Mouse (Mus musculus): ENCODE data around the gene Mapkapk3.

Mapkapk3 gene

DNA sequence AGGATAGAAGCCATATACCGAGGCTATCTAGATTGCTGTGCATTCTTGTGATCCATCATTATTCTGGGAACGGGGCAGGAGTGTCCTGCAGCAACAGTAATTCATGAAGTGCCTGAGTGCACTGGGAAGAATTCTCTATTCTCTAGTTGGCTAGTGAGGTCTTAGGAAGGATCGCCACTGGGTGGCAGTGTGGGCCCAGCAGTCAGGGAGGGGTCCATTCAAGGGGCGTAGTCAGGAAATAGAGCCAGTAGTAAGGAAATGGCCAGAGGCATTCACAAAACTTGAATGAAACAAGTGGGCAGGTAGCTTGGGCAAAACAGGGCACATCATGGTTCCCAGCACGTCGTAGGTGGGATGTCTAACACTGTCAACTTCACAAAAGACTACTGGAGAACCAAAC is 4.6 kb upstream of the Mapkapk3 start:
- DNase-seq (ENCODE audit: low spot score in 2 of 2), result peak; percentile 80 to 81

DNA sequence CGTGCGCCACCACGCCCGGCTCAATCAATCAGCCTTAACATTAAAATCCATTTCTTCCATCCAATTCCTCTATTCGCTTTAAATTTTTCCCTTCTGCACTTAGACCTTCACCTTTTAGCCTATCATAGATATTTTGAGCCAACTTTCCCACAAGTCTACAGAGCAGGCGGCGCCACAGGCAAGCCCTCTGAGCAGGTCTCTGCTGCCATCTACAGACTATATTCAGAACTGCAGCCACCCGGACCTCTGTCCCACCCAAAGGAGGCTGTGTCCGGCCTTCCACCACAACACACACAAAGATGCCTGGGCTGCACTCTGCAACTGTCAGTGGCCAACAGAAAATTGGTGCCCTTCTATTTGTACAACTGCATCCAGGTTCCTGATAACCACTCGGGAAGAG is 1.2 kb upstream of the Mapkapk3 start:
- peak; percentile 83 to 84 for DNase-seq (ENCODE audit: low spot score in 2 of 2)

DNA sequence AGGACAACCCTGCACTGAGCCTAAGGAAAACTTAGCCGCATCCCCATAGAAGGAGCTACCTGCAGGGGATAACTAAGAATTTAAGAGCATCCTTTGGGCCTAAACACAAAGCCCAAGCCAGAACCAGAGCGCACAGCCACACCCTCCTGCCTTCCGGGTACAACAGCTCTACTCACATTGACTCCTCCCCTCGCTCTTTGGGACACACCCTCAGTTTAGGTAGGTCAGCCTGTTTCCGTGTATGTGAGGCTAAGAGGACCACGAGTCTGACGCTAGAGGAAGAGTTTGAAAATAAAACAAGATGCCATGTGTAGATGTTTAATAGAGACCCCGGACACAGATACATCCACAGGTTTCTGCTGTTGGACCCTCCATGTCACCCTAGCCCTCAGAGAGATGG is 966 bp downstream of the Mapkapk3 start:
- peak; percentile 76 to 78 for DNase-seq (ENCODE audit: low spot score in 2 of 2)

DNA sequence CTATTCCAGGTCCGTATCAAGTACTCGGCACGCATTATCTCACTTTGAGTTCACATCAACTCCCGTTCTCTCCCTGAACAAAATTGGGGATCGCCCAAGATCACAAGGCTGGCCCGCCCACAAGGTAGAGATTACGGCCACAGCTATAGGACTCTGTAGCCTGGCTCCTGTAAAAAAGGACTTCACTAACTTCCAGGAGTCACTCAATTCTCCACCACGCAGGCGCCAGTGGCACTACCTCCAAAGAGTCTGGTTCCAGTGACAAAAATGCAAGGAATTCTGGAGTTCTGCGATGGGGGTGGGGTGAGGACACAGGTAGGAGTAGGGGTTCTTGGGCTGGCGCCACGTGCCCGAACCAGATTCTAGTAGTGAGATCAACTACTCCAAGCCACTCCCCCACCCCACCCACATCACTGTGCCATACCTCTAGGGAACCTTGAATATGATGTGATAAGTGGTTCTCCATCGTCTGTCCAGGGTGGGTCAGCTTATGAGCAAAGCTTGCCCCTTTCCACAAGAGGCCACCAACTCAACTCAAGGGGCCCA is 1.5 kb downstream of the Mapkapk3 start:
- no peak for DNase-seq (ENCODE audit: low spot score in 2 of 2)

DNA sequence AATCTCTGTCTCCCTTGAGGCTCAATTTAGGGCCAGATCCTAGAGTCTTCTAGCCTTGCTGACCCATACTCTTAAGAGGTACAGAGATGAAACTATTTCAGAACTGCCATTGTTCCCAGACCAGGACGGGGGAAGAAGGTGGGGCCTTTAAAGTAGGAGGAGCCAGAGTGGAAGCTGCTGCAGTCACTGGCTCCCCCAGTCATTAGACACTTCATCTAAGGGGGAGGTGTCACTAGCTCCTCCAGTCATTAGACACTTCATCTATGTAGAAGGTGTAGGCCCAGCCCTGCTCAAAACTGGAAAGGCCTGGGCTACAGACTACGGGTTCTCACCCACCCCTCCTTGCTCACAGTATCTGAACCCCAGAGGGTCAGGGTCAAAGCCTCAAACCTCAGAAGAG is 2.4 kb downstream of the Mapkapk3 start:
- no peak for DNase-seq (ENCODE audit: low spot score in 2 of 2)

DNA sequence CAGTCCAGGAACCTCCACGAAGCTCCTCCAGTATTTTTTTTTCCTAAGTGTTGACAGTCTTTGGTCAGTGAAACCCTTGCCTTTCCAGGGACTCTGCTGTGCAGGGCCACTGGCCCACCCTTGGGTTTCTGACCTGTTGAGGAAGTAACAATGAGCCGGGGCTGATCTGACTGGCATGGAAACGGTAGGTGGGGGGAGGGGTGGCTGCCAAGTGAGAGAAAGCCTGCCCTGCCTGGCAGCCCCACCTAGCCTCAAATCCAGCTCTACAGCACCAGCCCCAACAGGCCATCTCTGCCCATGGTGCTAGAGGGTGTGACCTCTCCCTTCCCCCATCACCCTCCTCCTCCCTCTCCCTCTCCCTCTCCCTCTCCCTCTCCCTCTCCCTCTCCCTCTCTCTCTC is 4.7 kb downstream of the Mapkapk3 start:
- DNase-seq (ENCODE audit: low spot score in 2 of 2), result peak in 1 of 2 experiments; percentile 36

- DNase-seq (ENCODE audit: low spot score in 2 of 2), result no peak
These were observed 6.7 kb downstream of the Mapkapk3 start for GRCm38 (mm10) chr9:107282951-107283350.

GRCm38 (mm10) chr9:107281241-107281987 is 8.3 kb downstream of the Mapkapk3 start:
- no peak for DNase-seq (ENCODE audit: low spot score in 2 of 2)

DNA sequence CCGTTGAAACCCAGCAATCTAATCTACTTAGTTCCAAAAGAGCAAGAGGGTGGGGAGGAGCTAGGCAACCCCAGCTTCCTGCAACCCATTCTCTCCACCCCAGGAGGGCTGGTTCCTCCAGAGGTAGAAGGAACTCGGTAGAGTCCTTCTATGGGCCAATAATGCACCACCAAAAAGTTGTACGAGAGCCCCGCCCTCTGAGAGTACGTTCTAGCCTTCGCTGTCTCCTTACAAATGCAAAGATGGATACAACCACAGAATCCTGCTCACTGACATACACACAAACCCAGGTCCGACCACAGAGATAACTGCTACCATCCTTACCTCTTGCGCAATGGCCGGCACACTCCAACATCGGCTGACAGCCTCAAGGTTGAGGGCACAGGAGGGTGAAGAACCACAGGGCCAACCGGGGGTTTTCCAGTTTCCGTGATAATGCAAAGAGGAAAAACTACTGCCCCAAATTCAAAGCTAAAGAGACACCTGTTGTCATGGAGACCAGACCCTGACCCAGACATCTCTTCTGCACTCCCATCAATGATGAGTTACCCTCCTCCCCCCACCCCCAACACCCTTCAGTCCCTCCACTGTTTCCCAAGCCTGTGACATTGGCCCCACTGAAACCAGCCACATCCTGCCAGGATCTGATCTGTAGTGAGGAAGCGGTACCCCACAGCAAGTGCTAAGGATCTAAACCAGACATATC is 9.2 kb downstream of the Mapkapk3 start:
- DNase-seq (ENCODE audit: low spot score in 2 of 2), result peak; percentile 67 to 74

GRCm38 (mm10) chr9:107279378-107280321 is 10.0 kb downstream of the Mapkapk3 start:
- no peak for DNase-seq (ENCODE audit: low spot score in 2 of 2)

- DNase-seq (ENCODE audit: low spot score in 2 of 2), result peak in 1 of 2 experiments; percentile 23
These were observed 10.9 kb downstream of the Mapkapk3 start for GRCm38 (mm10) chr9:107278527-107279377.

DNA sequence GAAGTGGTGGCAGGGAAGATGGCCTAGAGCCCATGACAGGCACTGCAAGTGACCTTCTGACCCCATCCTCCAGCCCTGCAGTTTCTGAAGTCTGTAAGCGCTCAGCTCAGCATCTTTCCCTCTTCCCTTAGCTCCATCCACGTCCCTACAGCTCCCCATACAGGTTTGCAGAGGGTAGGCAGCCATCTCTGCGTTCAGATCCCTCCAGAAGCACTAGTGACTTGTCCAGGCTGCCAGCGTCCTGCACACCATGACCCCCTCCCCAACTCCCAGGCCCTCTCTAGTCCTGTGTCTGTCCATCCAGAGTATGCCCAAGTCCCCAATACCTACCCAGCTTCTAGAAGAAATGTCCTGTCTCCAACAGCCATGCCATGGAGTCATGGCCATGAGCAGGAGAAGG is 11.6 kb downstream of the Mapkapk3 start:
- no peak for DNase-seq (ENCODE audit: low spot score in 2 of 2)

DNA sequence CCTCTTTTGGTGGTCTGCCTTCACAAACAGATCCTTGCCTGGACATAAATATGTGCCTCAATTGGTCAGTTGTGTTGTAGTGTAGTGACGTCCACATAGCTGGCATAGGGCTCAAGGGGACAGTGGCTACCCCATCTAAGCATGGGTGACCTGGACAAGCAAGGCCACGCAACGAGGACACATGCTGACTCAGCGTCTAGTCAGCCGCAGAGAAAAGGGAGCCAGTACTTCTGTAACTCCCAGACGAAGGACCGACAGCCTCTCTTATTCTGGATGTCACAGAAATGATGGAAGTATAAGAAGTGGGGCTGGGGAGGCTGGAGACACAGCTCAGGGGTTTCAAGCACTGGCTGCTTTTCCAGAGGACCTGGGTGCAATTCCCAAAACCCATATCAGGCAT is 12.1 kb downstream of the Mapkapk3 start:
- no peak for DNase-seq (ENCODE audit: low spot score in 2 of 2)

- DNase-seq (ENCODE audit: low spot score in 2 of 2), result no peak
These were observed 14.0 kb downstream of the Mapkapk3 start for GRCm38 (mm10) chr9:107275710-107276109.

- no peak for DNase-seq (ENCODE audit: low spot score in 2 of 2)
These were observed 14.9 kb downstream of the Mapkapk3 start for GRCm38 (mm10) chr9:107274751-107275150.

DNA sequence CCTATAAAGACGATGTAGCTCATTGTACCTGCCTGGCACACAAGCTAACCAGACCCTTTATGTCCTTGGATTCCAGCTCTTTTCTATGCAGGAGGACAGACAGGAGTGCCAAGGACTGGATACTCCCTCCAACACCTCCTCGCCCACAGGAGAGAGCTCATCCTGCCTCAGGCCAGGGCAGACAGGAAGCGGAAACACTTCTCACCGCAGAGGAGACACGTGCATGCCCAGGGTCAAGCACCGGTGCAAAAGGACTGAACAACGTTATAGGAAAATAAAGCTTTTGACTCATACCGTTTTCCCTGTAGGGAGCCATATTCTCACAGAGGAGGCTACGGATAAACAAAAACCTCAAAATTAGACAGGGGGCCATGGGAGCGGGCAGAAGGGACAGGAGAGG is 16.5 kb downstream of the Mapkapk3 start:
- DNase-seq (ENCODE audit: low spot score in 2 of 2), result peak; percentile 34 to 39

GRCm38 (mm10) chr9:107272284-107272683 is 17.4 kb downstream of the Mapkapk3 start:
- no peak for DNase-seq (ENCODE audit: low spot score in 2 of 2)

- DNase-seq (ENCODE audit: low spot score in 2 of 2), result no peak
These were observed 18.3 kb downstream of the Mapkapk3 start for GRCm38 (mm10) chr9:107271177-107271938.

DNA sequence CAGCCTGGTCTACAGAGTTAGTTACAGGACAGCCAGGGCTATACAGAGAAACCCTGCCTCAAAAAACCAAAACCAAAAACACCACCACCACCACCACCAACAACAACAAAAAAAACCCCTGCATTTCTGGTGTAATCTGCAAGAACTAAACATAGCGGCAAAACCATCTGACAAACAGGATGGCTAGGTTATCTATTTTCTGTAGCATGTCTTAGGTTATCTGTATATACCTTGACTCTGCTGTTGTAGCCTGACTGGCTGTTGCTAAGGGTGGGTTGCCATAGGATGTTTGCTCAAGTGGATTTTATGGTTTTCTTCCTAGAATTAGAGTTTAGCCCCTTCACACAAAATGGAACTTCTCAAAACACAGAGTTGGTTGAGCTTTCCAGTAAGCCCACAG is 19.9 kb downstream of the Mapkapk3 start:
- no peak for DNase-seq (ENCODE audit: low spot score in 2 of 2)

DNA sequence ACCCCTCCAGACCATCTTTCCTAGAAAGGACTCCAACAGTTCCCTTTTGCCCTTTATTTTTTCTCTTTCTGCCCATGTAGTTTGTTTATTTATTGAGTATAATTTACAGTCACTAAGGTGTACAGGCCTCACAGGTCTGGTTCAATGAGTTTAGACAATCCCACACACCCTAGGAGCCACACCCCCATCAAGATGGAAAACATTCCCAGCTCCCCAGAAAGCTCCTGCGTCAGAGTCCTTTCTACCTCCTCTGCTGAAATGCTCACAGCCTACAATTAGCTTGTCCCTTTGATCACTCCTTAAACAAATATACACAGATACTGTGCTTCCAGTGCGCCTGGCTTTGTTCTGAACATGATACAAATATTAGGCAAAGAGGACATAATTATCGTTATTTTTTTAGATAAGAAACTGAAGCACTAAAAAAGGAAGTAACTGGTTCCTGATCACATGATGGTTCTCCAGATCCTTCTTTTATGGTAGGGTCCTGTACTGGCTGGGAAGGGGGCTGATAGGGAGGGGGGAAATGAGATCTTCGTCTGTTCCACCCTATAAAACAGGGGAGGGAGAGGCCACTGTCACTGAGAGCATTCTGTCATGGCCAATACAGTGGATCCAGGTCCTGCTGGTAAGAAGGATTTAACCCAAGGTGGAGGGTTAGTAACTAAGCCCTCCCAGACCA is 21.8 kb downstream of the Mapkapk3 start:
- no peak for DNase-seq (ENCODE audit: low spot score in 2 of 2)

Measured in natural killer cell, adult 2 months (primary cell).